Mouse (Mus musculus): ENCODE measurements around the gene Tgfbrap1. TPM values are rescaled to one million over a fixed set of nuclear protein-coding genes. Genes with fewer than 3 reads are reported as not detected.

Tgfbrap1 gene
- polyA plus RNA-seq (2014; fragmentation: Illumina TruSeq; extraction: RNeasy Lipid Tissue Mini Kit (QIAGEN cat#74804); ENCODE audit: low read depth, low replicate concordance), result 25.6 TPM

GRCm38 (mm10) chr1:43098031-43098984, at the start of gene Tgfbrap1, which contains the start of gene AI597479:
Gene Tgfbrap1, minus strand, starts transcription at chr1:43098637.
Gene AI597479, plus strand, starts transcription at chr1:43098710.

Other genes with a start within 250 kb of the Tgfbrap1 start
- 37.6 TPM for gene Mrps9, start 247.4 kb downstream of the Tgfbrap1 start, polyA plus RNA-seq (2014; fragmentation: Illumina TruSeq; extraction: RNeasy Lipid Tissue Mini Kit (QIAGEN cat#74804); ENCODE audit: low read depth, low replicate concordance)
- 28.6 TPM for gene Gpr45, start 145.8 kb downstream of the Tgfbrap1 start, polyA plus RNA-seq (2014; fragmentation: Illumina TruSeq; extraction: RNeasy Lipid Tissue Mini Kit (QIAGEN cat#74804); ENCODE audit: low read depth, low replicate concordance)
- gene AI597479, start 73 bp upstream of the Tgfbrap1 start, polyA plus RNA-seq (2014; fragmentation: Illumina TruSeq; extraction: RNeasy Lipid Tissue Mini Kit (QIAGEN cat#74804); ENCODE audit: low read depth, low replicate concordance), result 13.8 TPM
- 9.2 TPM for gene Fhl2, start 98.3 kb upstream of the Tgfbrap1 start, polyA plus RNA-seq (2014; fragmentation: Illumina TruSeq; extraction: RNeasy Lipid Tissue Mini Kit (QIAGEN cat#74804); ENCODE audit: low read depth, low replicate concordance)

Data from adipose tissue, adult 10 weeks (tissue).